Mouse (Mus musculus) heart, postnatal 0 days (tissue): ENCODE data around the gene Eprs. TPM values are rescaled to one million over a fixed set of nuclear protein-coding genes. Genes with fewer than 3 reads are reported as not detected.

Experiments
- ATAC-seq: fragments of 200-750 bp; cut with Nextera tagmentation; 2 replicates; pipeline ENCODE4 v1.8.0; 2017; ENCODE audit warnings: low read depth, moderate number of reproducible peaks, moderate library complexity; ENCODE audit not compliant: insufficient read depth
- DNase-seq: peaks from one replicate; pipeline ENCODE4 v3.0.0-alpha.2; 2016; ENCODE audit warnings: low spot score
- H3K27ac ChIP-seq: fragments of 300-500 bp; sonication (generic); 2 replicates; pipeline ENCODE4 v1.5.1; 2014; ENCODE audit warnings: low read depth, mild to moderate bottlenecking
- H3K27me3 ChIP-seq: fragments of 300-500 bp; sonication (generic); 2 replicates; pipeline ENCODE4 v1.6.1; 2014; ENCODE audit warnings: low read length, mixed read lengths; ENCODE audit not compliant: control insufficient read depth, insufficient read depth
- H3K36me3 ChIP-seq: fragments of 300-500 bp; sonication (generic); replicated peaks from 2 replicates; pipeline ENCODE4 v1.6.1; 2014; ENCODE audit warnings: low read length, mixed read lengths; ENCODE audit not compliant: control insufficient read depth, insufficient read depth
- H3K4me1 ChIP-seq: fragments of 300-500 bp; sonication (generic); 2 replicates; pipeline ENCODE4 v1.6.1; 2014; ENCODE audit warnings: antibody characterized with exemption; ENCODE audit not compliant: control insufficient read depth, insufficient read depth
- H3K4me2 ChIP-seq: fragments of 300-500 bp; sonication (generic); 2 replicates; pipeline ENCODE4 v1.6.1; 2014; ENCODE audit warnings: low read depth, mild to moderate bottlenecking, low read length, moderate library complexity
- H3K4me3 ChIP-seq: fragments of 300-500 bp; sonication (generic); 2 replicates; pipeline ENCODE4 v1.5.1; 2014; ENCODE audit warnings: low read depth, low read length
- H3K9ac ChIP-seq: fragments of 300-500 bp; sonication (generic); replicated peaks from 2 replicates; pipeline ENCODE4 v1.6.1; 2014; ENCODE audit warnings: low read depth, low read length, mixed read lengths
- H3K9me3 ChIP-seq: fragments of 300-500 bp; sonication (generic); replicated peaks from 2 replicates; pipeline ENCODE4 v1.6.1; 2016; ENCODE audit warnings: low read length; ENCODE audit not compliant: control insufficient read depth
- CTCF ChIP-seq: IDR thresholded peaks from 2 replicates; pipeline ENCODE4 v1.5.1; 2016; ENCODE audit warnings: antibody characterized with exemption, control low read depth, low read depth
- EP300 ChIP-seq: IDR thresholded peaks from 2 replicates; pipeline ENCODE4 v1.6.1; 2016; ENCODE audit warnings: antibody characterized with exemption, low read depth
- WGBS: fragments of 180-500 bp; shearing (Covaris S2); extraction: QIAGEN DNeasy Blood & Tissue Kit; methylation state at CpG from one replicate; pipeline ENCODE4 v1.1.7; 2014; 5-methylcytosine and 5-hydroxymethylcytosine counted together
- microRNA counts: library from miRNA; unstranded; fragments of <30 nt; microRNA quantifications from one replicate; lab custom pipeline; 2015
- microRNA-seq: library from miRNA; unstranded; fragments of <30 nt; microRNA quantifications from one replicate; pipeline ENCODE4, GENCODE M21; 2016
- polyA plus RNA-seq: library from polyadenylated mRNA; unstranded; fragments of >200 nt; fragmentation: Nextera tagmentation; extraction: Ambion mirVana; gene quantifications from 2 replicates; pipeline ENCODE4 v1.2.1, GENCODE M21; 2015
- total RNA-seq: library from RNA; depleted of rRNA; stranded (reverse); fragments of >200 nt; gene quantifications from 2 replicates; pipeline ENCODE4 v1.2.3, GENCODE M21; 2014; ENCODE audit warnings: low replicate concordance; rRNA removed

Eprs gene
- total and polyA plus RNA-seq, 2 experiments from 2014 or later, result 39.8 to 75.8 TPM

DNA sequence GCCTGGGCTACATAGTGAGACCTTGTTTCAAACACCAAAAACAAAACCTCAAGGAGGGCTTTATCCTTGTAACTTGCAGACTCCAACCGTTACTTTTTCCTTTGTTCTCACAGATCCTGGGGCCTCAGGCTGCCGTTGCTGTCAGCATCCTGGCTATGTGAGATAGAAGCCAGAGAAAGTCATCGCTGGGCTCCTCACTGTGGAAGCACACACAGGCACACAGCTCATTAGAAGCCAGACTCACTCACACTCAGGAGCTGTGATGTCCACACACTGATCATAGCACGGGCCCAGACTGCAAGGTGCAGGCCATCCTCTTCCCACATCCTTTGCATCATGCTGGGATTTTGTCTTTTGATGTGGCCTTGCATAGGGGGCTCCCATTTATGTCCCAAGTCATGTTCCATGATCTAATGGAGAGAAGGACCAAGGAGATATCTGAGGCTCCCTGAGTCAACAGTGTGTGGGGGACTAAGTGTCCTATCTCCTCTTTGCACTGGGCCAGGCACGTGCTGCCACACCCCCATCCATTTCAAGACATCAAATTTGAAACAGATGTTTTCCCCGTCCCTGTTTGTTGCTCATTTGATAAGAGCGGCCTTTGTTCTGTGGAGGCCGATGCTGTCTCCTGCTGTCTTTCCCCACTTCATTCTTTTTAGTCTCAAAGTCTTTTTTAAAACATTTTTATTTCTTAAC is 109.3 kb downstream of the Eprs start:
- Histone ChIP-seq H3K9ac (no peak overlapping the region), H3K4me2 (no peak overlapping the region)
- TF ChIP-seq CTCF (no peak), EP300 (no peak)

GRCm38 (mm10) chr1:185472730-185473129 is 109.9 kb downstream of the Eprs start:
- no peak for ATAC-seq
- DNase-seq, result no peak
- no peaks in the 10 kb centered on the region for H3K36me3 ChIP-seq
- H3K27me3 ChIP-seq, result no peaks in the 10 kb centered on the region
- H3K4me1 ChIP-seq, result no peaks in the 10 kb centered on the region
- TF ChIP-seq EP300, result no peak
- H3K4me3 ChIP-seq, result no peak overlapping the region
- H3K27ac ChIP-seq, result no peak overlapping the region
- no peaks in the 10 kb centered on the region for H3K9me3 ChIP-seq
- 82% methylated on average over 4 of the region's 4 CpGs for WGBS
- H3K4me2 ChIP-seq, result no peak overlapping the region
- H3K9ac ChIP-seq, result no peak overlapping the region

More for the DNA sequence above, 109.3 kb downstream of the Eprs start:
- H3K27ac ChIP-seq, result no peak overlapping the region
- H3K9me3 ChIP-seq, result no peaks in the 10 kb centered on the region
- H3K4me1 ChIP-seq, result no peaks in the 10 kb centered on the region
- H3K36me3 ChIP-seq, result no peaks in the 10 kb centered on the region
- ATAC-seq (no peak), DNase-seq (no peak)
- H3K27me3 ChIP-seq, result no peaks in the 10 kb centered on the region
- no peak overlapping the region for H3K4me3 ChIP-seq
- 31% methylated on average over 8 of the region's 8 CpGs for WGBS

DNA sequence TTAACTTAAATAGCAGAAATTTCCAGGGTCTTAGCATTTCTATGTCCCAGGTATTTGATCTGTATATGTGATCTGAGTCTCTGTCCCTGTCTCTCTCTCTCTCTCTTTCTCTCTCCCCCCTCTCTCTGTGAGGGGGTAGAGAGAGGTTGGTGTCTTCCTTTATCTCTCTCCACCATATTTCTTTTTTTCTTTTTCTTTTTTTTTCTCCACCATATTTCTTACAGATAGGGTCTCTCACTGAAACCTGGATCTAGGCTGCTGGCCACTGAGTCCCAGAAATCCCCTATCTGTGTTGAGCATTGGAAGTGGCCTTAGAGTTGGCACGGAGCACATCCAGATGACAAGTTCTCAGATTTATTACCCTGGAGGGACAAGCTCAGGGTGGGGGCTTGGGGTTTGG is 110.6 kb downstream of the Eprs start:
- Histone ChIP-seq H3K9me3 (no peaks in the 10 kb centered on the region), H3K4me3 (no peak overlapping the region), H3K27me3 (no peaks in the 10 kb centered on the region), H3K27ac (no peak overlapping the region), H3K36me3 (no peaks in the 10 kb centered on the region), H3K4me1 (no peaks in the 10 kb centered on the region), H3K4me2 (no peak overlapping the region), H3K9ac (no peak overlapping the region)
- WGBS, result 87% methylated on average over 1 of the region's 1 CpGs
- TF ChIP-seq EP300 (no peak), CTCF (no peak)
- ATAC-seq (no peak), DNase-seq (no peak)

MicroRNA genes within 50 kb of the gene (microRNA counts, 519-probe panel; counts per million panel counts)
- 3,595 counts per million, percentile 42 among the panel's probes with 10 or more counts for microRNA mmu-miR-194 (lab: Ali Mortazavi, UCI)

Small RNA genes within 50 kb of the gene (microRNA-seq; reads per million reads assigned to microRNA genes)
- gene Mir194-1 (159 reads per million, percentile 62 among the genes with 10 or more reads in this experiment), gene Mir215 (836 reads per million, percentile 78 among the genes with 10 or more reads in this experiment)

Other genes starting within 250 kb of the Eprs start
- gene Rab3gap2, start 158.9 kb upstream of the Eprs start, total RNA-seq, result 15.5 and 18.6 TPM in 2 replicates
- 9.5 and 11.1 TPM in 2 replicates for gene Rab3gap2, start 158.9 kb upstream of the Eprs start, polyA plus RNA-seq
- 93.3 and 102 TPM in 2 replicates for gene Iars2, start 33.6 kb upstream of the Eprs start, total RNA-seq
- gene Iars2, start 33.6 kb upstream of the Eprs start, polyA plus RNA-seq, result 36.2 and 38.9 TPM in 2 replicates
- gene Bpnt1, start 30.9 kb upstream of the Eprs start, total RNA-seq, result 24.6 and 59.1 TPM in 2 replicates
- 33.7 and 34.3 TPM in 2 replicates for gene Bpnt1, start 30.9 kb upstream of the Eprs start, polyA plus RNA-seq
- gene Slc30a10, start 91.8 kb downstream of the Eprs start, total RNA-seq, result not detected in 2 replicates
- 0.01 TPM in 1 of 2 replicates, not detected in the other for gene Slc30a10, start 91.8 kb downstream of the Eprs start, polyA plus RNA-seq